Mouse (Mus musculus): ENCODE measurements at regions not wholly inside any gene's neighbourhood (a gene's known extent, or its start where the extent isn't known, plus 50 kb on each side); places are given as distances from the start of the nearest gene placed in this dataset.

DNA sequence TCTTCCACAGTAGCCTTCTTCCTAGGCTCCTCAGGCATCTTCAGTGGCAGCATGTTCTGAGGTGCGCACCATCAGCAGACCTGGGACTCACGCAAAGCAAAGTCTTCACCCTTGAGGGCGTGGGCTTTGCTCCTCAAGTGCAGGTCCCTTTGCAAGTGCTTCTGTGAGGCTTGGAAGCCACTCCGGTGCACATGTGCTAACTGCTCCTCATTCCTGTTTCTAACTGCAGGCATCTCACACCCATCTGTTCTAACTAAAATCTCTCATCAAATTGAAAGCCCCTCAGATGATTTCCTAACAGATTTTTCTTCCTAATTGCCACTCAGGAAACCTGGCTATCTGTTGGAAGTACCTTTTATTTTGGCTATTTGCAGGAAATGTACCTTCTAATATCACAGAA lies 278.9 kb downstream of the Med10 start:
- TF ChIP-seq POLR2A (IDR thresholded peaks at IDR 0.05; ENCODE audit: insufficient read depth, low read length) = no peak
- TF ChIP-seq CTCF (IDR thresholded peaks at IDR 0.05; ENCODE audit: low read depth, low read length) = no peak
- TF ChIP-seq EP300 (IDR thresholded peaks at IDR 0.05; ENCODE audit: insufficient read depth, low read depth, low read length) = no peak

Data from ES-Bruce4 (cell line).